Mouse (Mus musculus): ENCODE results near the gene Tomm7.
"Not testable (repeated sequence)": the region's sequence is repeated elsewhere in the genome, so short reads cannot be mapped to it uniquely, and the experiment has no call there.

Tomm7 gene

DNA sequence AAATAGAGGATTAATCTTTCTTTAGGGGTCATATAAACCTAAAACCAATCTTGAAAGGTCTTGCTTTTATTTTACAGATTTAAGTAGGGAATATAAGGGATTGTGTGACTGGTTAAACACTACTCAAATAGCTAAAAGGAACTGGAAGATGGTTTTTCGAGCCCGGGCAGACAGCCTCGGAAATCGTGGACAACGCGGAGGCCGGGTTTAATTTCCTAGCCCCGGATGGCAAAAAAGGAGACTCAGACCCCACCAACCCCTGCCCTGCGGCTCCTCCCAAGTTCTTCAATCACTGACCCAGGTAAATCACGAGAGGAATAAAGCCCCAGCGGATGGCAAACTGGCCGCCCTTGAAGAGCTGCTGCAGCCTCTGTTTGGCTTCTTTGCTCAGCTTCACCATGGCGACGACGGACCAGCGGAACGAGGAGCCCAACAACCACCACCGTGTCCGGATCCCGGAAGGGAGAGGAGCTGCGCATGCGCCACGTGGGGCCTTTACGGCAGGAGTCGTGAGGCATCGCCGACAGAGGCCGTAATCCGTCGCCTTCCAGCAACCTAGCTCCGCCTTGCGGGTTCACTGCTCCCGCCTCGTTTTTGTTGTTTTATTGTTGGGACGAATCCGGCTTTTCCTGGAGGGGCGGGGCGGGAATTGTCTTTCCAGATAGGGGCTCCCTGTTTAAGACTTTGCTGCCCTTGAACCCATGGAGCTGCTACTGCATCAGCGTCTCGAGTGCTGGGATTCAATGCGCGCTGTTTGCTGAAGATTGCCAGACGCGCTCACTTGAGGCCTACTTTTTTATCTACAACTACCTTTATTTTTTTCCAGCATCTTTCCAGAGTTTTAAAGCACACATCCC is at the start of gene Tomm7:
Tomm7 (minus strand) TSS at position 488 of the 857 bp plus-strand sequence.
- DNase-seq (ENCODE audit: low read depth) = peak; percentile 95

DNA sequence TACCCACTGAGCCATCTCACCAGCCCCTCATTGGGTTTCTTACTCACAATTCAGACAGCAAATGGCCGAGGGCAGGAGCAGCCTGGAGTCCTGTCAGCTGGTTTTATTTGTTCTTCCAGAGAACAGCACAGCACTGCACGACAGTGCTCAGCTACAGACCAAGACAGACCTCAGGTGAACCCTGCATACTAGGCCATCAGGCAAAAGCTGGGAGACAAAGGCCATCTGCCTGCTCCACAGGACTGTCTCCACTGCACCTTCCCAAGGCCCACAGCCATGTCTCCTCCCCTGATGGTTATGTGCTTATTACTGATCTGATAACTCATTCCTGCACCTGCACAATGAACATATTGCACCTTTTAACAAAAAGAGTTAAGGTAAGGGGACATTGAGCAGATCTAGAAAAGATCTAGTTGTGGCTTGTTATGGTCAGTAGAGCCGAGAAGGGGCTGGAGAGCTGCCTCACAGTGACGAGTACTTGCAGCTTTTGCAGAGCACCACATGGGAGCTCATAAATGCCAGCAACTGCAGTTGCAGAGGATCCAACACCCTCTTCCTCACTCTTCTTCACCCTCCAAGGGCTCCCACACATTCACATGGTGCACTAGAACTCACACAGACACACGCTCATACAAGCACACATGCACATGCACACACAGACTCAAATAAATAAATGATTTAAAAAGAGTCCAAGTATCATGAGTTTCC is 49.3 kb upstream of the Tomm7 start:
- DNase-seq (ENCODE audit: low read depth) = no peak

- peak; percentile 19 for DNase-seq (ENCODE audit: low read depth)
Observed at GRCm38 (mm10) chr5:23890734-23891133, 46.8 kb upstream of the Tomm7 start.

- DNase-seq (ENCODE audit: low read depth) = no peak
Observed at GRCm38 (mm10) chr5:23889461-23889860, 45.5 kb upstream of the Tomm7 start.

- no peak for DNase-seq (ENCODE audit: low read depth)
Observed at GRCm38 (mm10) chr5:23887111-23887510, 43.1 kb upstream of the Tomm7 start.

GRCm38 (mm10) chr5:23874457-23874856 is 30.5 kb upstream of the Tomm7 start:
- DNase-seq (ENCODE audit: low read depth) = no peak

- DNase-seq (ENCODE audit: low read depth) = no peak
Observed at GRCm38 (mm10) chr5:23872586-23872985, 28.6 kb upstream of the Tomm7 start.

GRCm38 (mm10) chr5:23871323-23871722 is 27.4 kb upstream of the Tomm7 start:
- DNase-seq (ENCODE audit: low read depth) = not testable (repeated sequence)

DNA sequence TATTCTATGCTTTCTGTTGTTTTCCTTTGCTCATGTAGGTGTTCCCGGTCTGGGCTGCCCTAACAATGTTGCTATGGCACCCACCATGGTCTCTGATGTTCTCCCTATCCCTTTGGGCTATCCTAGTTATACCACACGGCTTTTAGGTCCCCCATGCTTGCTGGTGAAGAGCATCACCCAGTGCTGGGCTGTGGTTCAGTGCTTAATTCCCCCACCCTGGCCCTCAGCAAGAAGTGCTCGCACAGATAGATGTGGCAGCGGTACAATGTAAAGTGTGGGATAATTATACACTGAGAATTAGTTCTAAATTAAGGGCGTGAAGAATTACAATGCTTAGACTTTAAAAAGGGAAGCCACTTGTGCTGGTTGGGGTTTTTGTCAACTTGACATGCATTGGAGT is 22.0 kb upstream of the Tomm7 start:
- no peak for DNase-seq (ENCODE audit: low read depth)

DNA sequence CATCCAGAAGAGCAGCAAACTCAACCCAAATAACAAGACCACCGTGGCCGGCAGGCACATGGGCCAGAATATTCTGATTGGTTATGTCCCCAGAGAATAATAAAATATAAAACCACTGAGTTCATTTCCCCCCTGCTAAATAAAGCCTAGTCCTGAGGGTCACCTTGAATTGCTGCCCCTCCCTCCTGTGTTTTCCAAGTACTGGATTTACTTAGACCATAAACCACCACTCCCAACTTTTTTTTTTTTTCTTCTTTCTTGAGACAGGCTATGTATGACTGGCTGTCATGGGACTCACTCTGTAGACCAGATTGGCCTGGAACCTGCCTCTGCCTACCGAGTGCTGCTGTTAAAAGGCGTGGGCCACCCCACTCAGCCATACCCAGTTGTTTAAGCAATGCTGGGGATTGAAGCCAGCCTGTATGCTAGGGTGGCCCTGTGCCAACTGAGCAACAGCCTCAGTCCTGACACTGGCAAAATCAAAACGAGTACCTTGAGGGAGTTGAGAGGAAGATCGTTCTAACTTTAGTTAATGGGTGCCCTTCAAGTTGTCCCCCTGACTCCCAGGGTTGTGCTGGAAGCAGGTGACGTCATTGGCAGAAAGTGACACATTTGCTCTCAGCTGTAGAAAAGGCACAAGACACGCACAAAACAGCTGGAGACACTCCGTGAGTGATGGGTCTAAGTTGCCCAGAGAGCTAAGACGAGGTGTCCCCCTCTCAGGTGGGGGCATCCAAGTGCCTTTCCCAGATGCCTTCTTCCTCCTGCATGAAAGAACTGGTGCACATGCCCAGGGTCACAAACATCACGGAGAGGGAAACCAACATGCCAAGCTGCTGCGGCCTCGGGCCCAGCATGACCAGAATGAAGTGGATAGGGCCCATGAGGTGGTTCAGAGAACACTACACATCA is 20.3 kb upstream of the Tomm7 start:
- DNase-seq (ENCODE audit: low read depth) = no peak

DNA sequence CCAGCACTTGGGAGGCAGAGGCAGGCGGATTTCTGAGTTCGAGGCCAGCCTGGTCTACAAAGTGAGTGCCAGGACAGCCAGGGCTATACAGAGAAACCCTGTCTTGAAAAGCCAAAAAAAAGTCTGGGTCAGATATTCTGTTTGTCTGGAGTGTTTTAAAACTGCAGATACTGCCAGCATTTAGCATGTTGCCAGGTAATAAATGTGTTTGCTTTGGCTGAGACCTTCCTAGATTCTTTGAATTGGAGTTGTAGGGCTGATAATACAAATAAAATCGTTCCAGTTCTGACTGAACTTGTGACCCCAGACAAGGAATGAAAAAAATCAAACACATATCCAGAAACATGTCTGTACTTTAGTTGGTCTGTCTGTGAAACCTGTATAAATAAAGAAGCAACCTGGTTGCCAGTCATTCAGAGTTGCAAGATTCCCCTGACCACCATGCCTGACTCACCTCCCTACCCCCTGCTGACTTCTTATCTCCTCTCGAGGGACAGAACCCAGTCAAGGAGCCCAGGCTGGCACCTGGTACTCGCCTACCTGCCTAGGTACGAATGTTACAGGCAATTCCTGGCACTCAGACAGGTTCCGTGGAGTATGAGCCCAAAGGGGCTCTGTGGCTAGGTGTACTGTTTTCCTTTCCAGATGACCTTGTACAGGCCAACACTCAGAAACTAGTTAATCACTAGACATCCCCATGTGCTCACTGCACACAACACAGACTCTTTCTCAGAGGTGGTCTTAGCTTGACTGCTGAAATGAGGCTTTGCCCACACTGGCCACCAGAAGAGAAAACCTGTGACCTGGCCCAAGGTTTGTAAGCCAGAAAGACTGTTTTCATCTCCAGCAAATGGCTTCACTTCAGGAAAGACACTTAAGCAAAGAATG is 19.4 kb upstream of the Tomm7 start:
- no peak for DNase-seq (ENCODE audit: low read depth)

DNA sequence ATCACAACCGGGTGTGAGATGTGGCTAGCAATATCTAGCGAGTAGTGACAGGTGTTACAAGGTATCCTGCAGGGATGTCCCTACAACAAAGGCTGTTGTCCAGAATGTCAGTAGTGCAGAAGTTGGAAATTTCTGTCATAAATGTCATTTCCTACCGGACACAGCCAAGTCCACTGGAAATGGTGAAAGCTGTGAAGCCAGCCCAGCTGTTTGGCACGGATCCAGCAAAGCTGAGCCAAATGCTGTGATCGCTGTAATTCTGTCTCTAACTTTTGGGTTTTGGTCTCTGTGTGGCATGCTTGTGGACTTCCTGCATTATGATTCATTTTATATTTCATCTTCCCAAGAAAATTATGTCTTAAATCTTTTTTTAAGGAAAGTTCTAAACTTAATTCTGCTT is 18.3 kb upstream of the Tomm7 start:
- no peak for DNase-seq (ENCODE audit: low read depth)

DNA sequence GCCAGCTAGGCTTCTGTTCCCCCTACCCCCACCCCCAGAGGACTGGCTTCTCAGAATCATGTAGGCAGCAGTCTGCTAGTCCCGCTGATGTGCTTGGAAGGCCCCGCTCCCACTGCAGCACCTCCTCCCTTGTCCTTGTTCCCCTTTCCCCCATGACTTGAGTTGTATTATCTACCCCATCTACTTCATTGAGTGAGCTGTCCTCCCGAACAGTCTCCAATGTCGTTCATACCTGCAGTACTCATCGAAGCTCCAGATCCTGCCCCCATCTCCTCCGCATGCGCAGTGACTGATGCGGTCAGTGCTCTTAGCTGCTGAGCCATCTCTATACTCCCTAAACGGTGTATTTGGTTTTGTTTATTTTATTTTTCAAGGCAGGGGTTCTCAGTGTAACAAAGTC is 17.8 kb upstream of the Tomm7 start:
- no peak for DNase-seq (ENCODE audit: low read depth)

DNA sequence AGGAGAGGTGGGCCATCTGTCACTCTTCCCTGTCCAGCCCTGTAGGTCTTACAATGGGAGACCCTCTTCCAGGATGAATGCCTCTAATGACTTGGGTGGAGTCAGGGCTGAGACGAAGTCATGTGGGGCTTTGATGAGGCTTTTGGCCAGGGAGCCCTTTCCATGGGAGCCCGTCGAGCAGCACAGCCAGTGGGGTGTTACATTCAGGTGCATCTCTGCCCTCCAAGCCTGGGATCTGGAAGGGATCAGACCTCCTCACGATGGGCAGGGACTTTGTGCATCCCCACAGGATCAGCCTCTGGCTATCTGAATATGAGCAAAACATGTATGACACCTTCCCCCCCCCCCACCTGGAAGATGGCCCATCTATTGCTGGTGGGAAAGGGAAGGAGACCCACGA is 15.9 kb upstream of the Tomm7 start:
- no peak for DNase-seq (ENCODE audit: low read depth)

- no peak for DNase-seq (ENCODE audit: low read depth)
Observed at GRCm38 (mm10) chr5:23859087-23859718, 15.2 kb upstream of the Tomm7 start.

- DNase-seq (ENCODE audit: low read depth) = no peak
Observed at GRCm38 (mm10) chr5:23858643-23859042, 14.7 kb upstream of the Tomm7 start.

DNA sequence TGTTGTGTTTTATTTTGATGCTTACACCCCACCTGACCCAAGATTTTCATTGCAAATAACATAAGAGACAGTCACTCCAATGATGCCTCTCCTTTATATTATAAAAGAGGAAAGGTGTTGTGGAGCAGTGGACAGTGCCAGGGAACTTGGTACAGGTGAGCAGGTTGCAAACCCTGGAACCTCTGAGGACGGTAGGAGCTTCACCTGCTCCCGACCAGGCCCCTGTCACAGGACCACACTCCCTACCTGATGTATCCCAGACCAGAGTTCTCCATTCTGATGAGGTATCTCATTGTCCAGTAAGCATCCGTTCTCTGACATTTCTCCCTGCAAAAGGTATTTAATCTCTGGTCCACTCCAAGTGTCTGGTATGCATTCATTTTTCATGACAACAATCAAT is 14.0 kb upstream of the Tomm7 start:
- no peak for DNase-seq (ENCODE audit: low read depth)

GRCm38 (mm10) chr5:23857189-23857588 is 13.2 kb upstream of the Tomm7 start:
- DNase-seq (ENCODE audit: low read depth) = no peak

- DNase-seq (ENCODE audit: low read depth) = no peak
Observed at GRCm38 (mm10) chr5:23856164-23856563, 12.2 kb upstream of the Tomm7 start.

GRCm38 (mm10) chr5:23855484-23855883 is 11.5 kb upstream of the Tomm7 start:
- DNase-seq (ENCODE audit: low read depth) = no peak

DNA sequence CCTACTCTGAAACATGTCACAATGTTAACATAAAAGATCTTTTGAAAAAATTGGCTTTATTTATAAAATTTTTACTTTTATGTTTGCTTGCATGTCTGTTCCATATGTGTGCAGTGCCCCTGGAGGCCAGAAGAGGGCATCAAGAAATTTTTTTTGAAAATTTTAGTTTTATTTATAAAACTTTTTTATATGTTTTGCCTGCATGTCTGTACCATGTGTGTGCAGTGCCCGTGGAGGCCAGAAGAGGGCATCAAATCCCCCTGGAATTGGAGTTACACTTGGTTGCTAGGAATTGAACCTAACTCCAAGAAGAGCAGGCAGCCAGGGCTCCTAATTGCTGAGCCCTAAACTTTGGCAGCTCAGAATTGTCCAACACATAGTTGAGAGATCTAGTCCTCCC is 9.0 kb upstream of the Tomm7 start:
- DNase-seq (ENCODE audit: low read depth) = peak; percentile 26
